Mouse (Mus musculus) heart, adult 2 months (tissue): ENCODE results near the gene Chrm1. TPM values are rescaled to one million over a fixed set of nuclear protein-coding genes. Genes with fewer than 3 reads are reported as not detected.

Experiments
- DNase-seq, 2 experiments: peaks; one replicate each; pipeline ENCODE4 v3.0.0; 2021
- H3K27ac ChIP-seq: fragments of 200-600 bp; 2 replicates; pipeline ENCODE4 v1.8.1; 2022
- H3K27me3 ChIP-seq: fragments of 200-500 bp; 2 replicates; pipeline ENCODE4 v1.6.1; 2012; ENCODE audit warnings: mild to moderate bottlenecking, low read length, inconsistent platforms, mixed read lengths; ENCODE audit not compliant: control insufficient read depth, insufficient read depth
- H3K36me3 ChIP-seq: fragments of 200-500 bp; 2 replicates; pipeline ENCODE4 v1.6.1; 2012; ENCODE audit warnings: low read length, inconsistent platforms; ENCODE audit not compliant: control insufficient read depth, insufficient read depth
- H3K4me1 ChIP-seq: fragments of 200-500 bp; 2 replicates; pipeline ENCODE4 v1.6.1; 2011; ENCODE audit warnings: low read length; ENCODE audit not compliant: control insufficient read depth, insufficient read depth
- H3K4me3 ChIP-seq: fragments of 200-600 bp; 2 replicates; pipeline ENCODE4 v1.8.1; 2022
- H3K79me2 ChIP-seq: fragments of 200-500 bp; replicated peaks from 2 replicates; pipeline ENCODE4 v1.6.1; 2012; ENCODE audit warnings: mild to moderate bottlenecking, inconsistent platforms, low read length, moderate library complexity, mixed read lengths; ENCODE audit not compliant: control insufficient read depth, insufficient read depth
- H3K9ac ChIP-seq: fragments of 200-500 bp; 2 replicates; pipeline ENCODE4 v1.6.1; 2012; ENCODE audit warnings: low read depth, mild to moderate bottlenecking, control low read depth, inconsistent platforms, low read length, mixed read lengths
- CTCF ChIP-seq: fragments of 200-600 bp; IDR thresholded peaks from 2 replicates; pipeline ENCODE4 v1.8.1; 2022; ENCODE audit warnings: antibody characterized with exemption, mild to moderate bottlenecking, moderate library complexity
- EP300 ChIP-seq: fragments of 200-500 bp; IDR thresholded peaks from 2 replicates; pipeline ENCODE4 v1.6.1; 2011; ENCODE audit warnings: low read depth, low read length, control low read depth; ENCODE audit not compliant: insufficient read depth
- POLR2A ChIP-seq: fragments of 200-500 bp; IDR thresholded peaks from 2 replicates; pipeline ENCODE4 v1.6.1; 2011; ENCODE audit warnings: mild to moderate bottlenecking, low read depth, low read length, control low read depth; ENCODE audit not compliant: insufficient read depth
- WGBS: fragments of 180-500 bp; shearing (Covaris S2); methylation state at CpG from one replicate; pipeline ENCODE4 v1.1.7; 2018; 5-methylcytosine and 5-hydroxymethylcytosine counted together
- intact Hi-C: fragments of 180-260 bp; cut with DNase I; formaldehyde crosslinking; loops from one replicate; pipeline ENCODE4 v1.15.1; 2025
- polyA plus RNA-seq: library from polyadenylated mRNA; depleted of rRNA; stranded (reverse); fragments of >200 nt; gene quantifications from 2 replicates; pipeline ENCODE4 v1.2.3, GENCODE M21; 2012
- total RNA-seq, 2 experiments: library from RNA; stranded (reverse); gene quantifications; 2 replicates each; pipeline ENCODE4 v1.2.3; 2021

The Chrm1 gene
- total and polyA plus RNA-seq, 3 experiments: 0.21 TPM; not detected in 2

GRCm38 (mm10) chr19:8673336-8674063 is 9.9 kb downstream of the Chrm1 start:
- H3K4me1 ChIP-seq: no peaks in the 10 kb centered on the region
- H3K27ac ChIP-seq: no peak overlapping the region
- no peak for DNase-seq
- H3K27me3 ChIP-seq: no peaks in the 10 kb centered on the region
- H3K9ac ChIP-seq: no peak overlapping the region
- no peaks in the 10 kb centered on the region for H3K79me2 ChIP-seq
- 29% methylated on average over 9 of the region's 9 CpGs for WGBS
- intact Hi-C loops: no loop called here
- no peaks in the 10 kb centered on the region for H3K36me3 ChIP-seq
- no peak for TF ChIP-seq EP300
- no peak overlapping the region for H3K4me3 ChIP-seq

GRCm38 (mm10) chr19:8679031-8679779 is 15.6 kb downstream of the Chrm1 start:
- H3K4me3 ChIP-seq: peak overlapping the region; percentile 41

GRCm38 (mm10) chr19:8681633-8682362 is 18.2 kb downstream of the Chrm1 start:
- no peak overlapping the region for H3K4me3 ChIP-seq
- no peaks in the 10 kb centered on the region for H3K27me3 ChIP-seq
- TF ChIP-seq CTCF (peak; percentile 30), POLR2A (no peak)
- no peak overlapping the region for H3K9ac ChIP-seq
- no peaks in the 10 kb centered on the region for H3K79me2 ChIP-seq
- 83% methylated on average over 4 of the region's 4 CpGs for WGBS
- intact Hi-C loops: loop anchor here (2.0 to 5.0 kb wide), 2 partner anchors 19 to 954 kb away; partner anchors contain the start of gene Chrm1
- no peaks in the 10 kb centered on the region for H3K36me3 ChIP-seq
- H3K4me1 ChIP-seq: peaks cover 3% of the 10 kb centered on the region; the same call in 1 of the 2 replicates
- no peak overlapping the region for H3K27ac ChIP-seq
- DNase-seq: no peak

More at GRCm38 (mm10) chr19:8679031-8679779, 15.6 kb downstream of the Chrm1 start:
- WGBS: 26% methylated on average over 18 of the region's 18 CpGs
- TF ChIP-seq EP300 (no peak), CTCF (peak; percentile 41), POLR2A (no peak)
- Histone ChIP-seq H3K36me3 (no peaks in the 10 kb centered on the region), H3K27me3 (no peaks in the 10 kb centered on the region), H3K9ac (peak overlapping the region; percentile 57), H3K4me1 (peaks cover 3% of the 10 kb centered on the region; the same call in 1 of the 2 replicates), H3K27ac (peak overlapping the region; percentile 56), H3K79me2 (no peaks in the 10 kb centered on the region)
- peak; percentile 30 to 46 for DNase-seq
- intact Hi-C loops: no loop called here

GRCm38 (mm10) chr19:8682996-8683395 is 19.4 kb downstream of the Chrm1 start:
- no peak overlapping the region for H3K27ac ChIP-seq
- intact Hi-C loops: loop anchor here (1.0 to 5.0 kb wide), 3 partner anchors 20 to 956 kb away; partner anchors contain the start of gene Chrm1
- peaks cover 3% of the 10 kb centered on the region; the same call in 1 of the 2 replicates for H3K4me1 ChIP-seq
- TF ChIP-seq POLR2A (no peak), CTCF (peak; percentile 90)
- H3K27me3 ChIP-seq: no peaks in the 10 kb centered on the region
- H3K36me3 ChIP-seq: no peaks in the 10 kb centered on the region
- WGBS: 1% methylated on average over 3 of the region's 3 CpGs
- no peak overlapping the region for H3K9ac ChIP-seq
- DNase-seq: peak; percentile 57 to 69
- no peak overlapping the region for H3K4me3 ChIP-seq
- H3K79me2 ChIP-seq: no peaks in the 10 kb centered on the region

GRCm38 (mm10) chr19:8683627-8684026 is 20.0 kb downstream of the Chrm1 start:
- Histone ChIP-seq H3K9ac (no peak overlapping the region), H3K36me3 (no peaks in the 10 kb centered on the region), H3K79me2 (no peaks in the 10 kb centered on the region), H3K27me3 (no peaks in the 10 kb centered on the region), H3K27ac (no peak overlapping the region), H3K4me1 (peaks cover 3% of the 10 kb centered on the region; the same call in 1 of the 2 replicates), H3K4me3 (no peak overlapping the region)
- 78% methylated on average over 2 of the region's 2 CpGs for WGBS
- DNase-seq: no peak
- TF ChIP-seq CTCF (no peak), POLR2A (no peak), EP300 (no peak)
- intact Hi-C loops: loop anchor here (1.0 to 5.0 kb wide), 3 partner anchors 21 to 956 kb away; partner anchors contain the start of gene Chrm1
